Mouse (Mus musculus): ENCODE data around the gene Zfp652.

GRCm38 (mm10) chr11:95666529-95667149 lies 45.8 kb upstream of the Zfp652 start, which contains the start of gene Phb:
- TF ChIP-seq CTCF (IDR thresholded peaks at IDR 0.05; ENCODE audit: extremely low read depth, insufficient read depth, insufficient read length, insufficient replicate concordance): no peak
- TF ChIP-seq POLR2A (IDR thresholded peaks at IDR 0.05; ENCODE audit: low read depth, low read length): peak; percentile 46
